Mouse (Mus musculus): ENCODE results near the gene Tenm4. TPM values are rescaled to one million over a fixed set of nuclear protein-coding genes. Genes with fewer than 3 reads are reported as not detected.

Gene Tenm4
- total RNA-seq, 1 experiment = 38.9 TPM

- TF ChIP-seq ZNF384 (IDR thresholded peaks at IDR 0.05; ENCODE audit: low read depth, low read length) = no peak
- TF ChIP-seq MAFK (IDR thresholded peaks at IDR 0.05; ENCODE audit: insufficient read depth, low read depth, low read length) = no peak
- TF ChIP-seq HCFC1 (IDR thresholded peaks at IDR 0.05; ENCODE audit: borderline replicate concordance, insufficient read depth, low read length) = no peak
- TF ChIP-seq CHD2 (IDR thresholded peaks at IDR 0.05; ENCODE audit: low read depth, low read length) = no peak
- TF ChIP-seq ZC3H11A (IDR thresholded peaks at IDR 0.05; ENCODE audit: borderline replicate concordance, low read depth, low read length) = no peak
Measured at GRCm38 (mm10) chr7:96813497-96814400, 642.7 kb downstream of the Tenm4 start.

GRCm38 (mm10) chr7:96814581-96814980, 643.5 kb downstream of the Tenm4 start:
- no peaks in the 10 kb centered on the region for H3K9me3 ChIP-seq (ENCODE audit: control insufficient read depth, insufficient read depth, low read depth, low read length)
- peaks cover 0 to 2% of the 10 kb centered on the region in 2 experiments; a peak in 1 of 4 replicates for H3K4me1 ChIP-seq (ENCODE audit: control insufficient read depth in 2 of 2, insufficient read depth in 2 of 2, low read length in 2 of 2, poor library complexity in 1 of 2)
- no peak overlapping the region for H3K9ac ChIP-seq (ENCODE audit: insufficient read depth, low read depth, low read length, poor library complexity, severe bottlenecking)
- no peak overlapping the region for H3K27ac ChIP-seq (ENCODE audit: insufficient read depth, low read depth, low read length, poor library complexity, severe bottlenecking)
- no peak overlapping the region for H3K4me3 ChIP-seq (ENCODE audit: insufficient read depth in 1 of 2, low read depth in 1 of 2, low read length in 2 of 2, poor library complexity in 1 of 2, severe bottlenecking in 1 of 2)
- no peaks in the 10 kb centered on the region for H3K36me3 ChIP-seq (ENCODE audit: control insufficient read depth, insufficient read depth, low read length, poor library complexity, severe bottlenecking)
- in situ Hi-C loops (cut with MboI; ENCODE audit: low sequenced_read_pairs in 2 of 2, unreplicated experiment in 2 of 2) = no loop called here
- DNase-seq (ENCODE audit: low read depth, low spot score) = no peak
- no peak for TF ChIP-seq ZNF384 (IDR thresholded peaks at IDR 0.05; ENCODE audit: low read depth, low read length)
- no peak for TF ChIP-seq MAFK (IDR thresholded peaks at IDR 0.05; ENCODE audit: insufficient read depth, low read depth, low read length)
- no peak for TF ChIP-seq HCFC1 (IDR thresholded peaks at IDR 0.05; ENCODE audit: borderline replicate concordance, insufficient read depth, low read length)
- TF ChIP-seq ZC3H11A (IDR thresholded peaks at IDR 0.05; ENCODE audit: borderline replicate concordance, low read depth, low read length) = no peak
- TF ChIP-seq CHD2 (IDR thresholded peaks at IDR 0.05; ENCODE audit: low read depth, low read length) = no peak

More at GRCm38 (mm10) chr7:96813497-96814400, 642.7 kb downstream of the Tenm4 start:
- Histone ChIP-seq H3K27ac (ENCODE audit: insufficient read depth, low read depth, low read length, poor library complexity, severe bottlenecking) (no peak overlapping the region), H3K36me3 (ENCODE audit: control insufficient read depth, insufficient read depth, low read length, poor library complexity, severe bottlenecking) (no peaks in the 10 kb centered on the region), H3K4me3 (ENCODE audit: insufficient read depth in 1 of 2, low read depth in 1 of 2, low read length in 2 of 2, poor library complexity in 1 of 2, severe bottlenecking in 1 of 2) (no peak overlapping the region), H3K9ac (ENCODE audit: insufficient read depth, low read depth, low read length, poor library complexity, severe bottlenecking) (no peak overlapping the region), H3K4me1 (ENCODE audit: control insufficient read depth in 2 of 2, insufficient read depth in 2 of 2, low read length in 2 of 2, poor library complexity in 1 of 2) (peaks cover 0 to 2% of the 10 kb centered on the region in 2 experiments; a peak in 1 of 4 replicates), H3K9me3 (ENCODE audit: control insufficient read depth, insufficient read depth, low read depth, low read length) (no peaks in the 10 kb centered on the region)
- no peak for DNase-seq (ENCODE audit: low read depth, low spot score)
- in situ Hi-C loops (cut with MboI; ENCODE audit: low sequenced_read_pairs in 2 of 2, unreplicated experiment in 2 of 2) = no loop called here

- no peak for DNase-seq (ENCODE audit: low read depth, low spot score)
- TF ChIP-seq HCFC1 (IDR thresholded peaks at IDR 0.05; ENCODE audit: borderline replicate concordance, insufficient read depth, low read length) (no peak), CHD2 (IDR thresholded peaks at IDR 0.05; ENCODE audit: low read depth, low read length) (no peak), MAFK (IDR thresholded peaks at IDR 0.05; ENCODE audit: insufficient read depth, low read depth, low read length) (no peak), ZC3H11A (IDR thresholded peaks at IDR 0.05; ENCODE audit: borderline replicate concordance, low read depth, low read length) (no peak), ZNF384 (IDR thresholded peaks at IDR 0.05; ENCODE audit: low read depth, low read length) (no peak)
- Histone ChIP-seq H3K9me3 (ENCODE audit: control insufficient read depth, insufficient read depth, low read depth, low read length) (no peaks in the 10 kb centered on the region), H3K4me1 (ENCODE audit: control insufficient read depth in 2 of 2, insufficient read depth in 2 of 2, low read length in 2 of 2, poor library complexity in 1 of 2) (peaks cover 0 to 2% of the 10 kb centered on the region in 2 experiments; a peak in 1 of 4 replicates), H3K9ac (ENCODE audit: insufficient read depth, low read depth, low read length, poor library complexity, severe bottlenecking) (no peak overlapping the region), H3K36me3 (ENCODE audit: control insufficient read depth, insufficient read depth, low read length, poor library complexity, severe bottlenecking) (no peaks in the 10 kb centered on the region), H3K27ac (ENCODE audit: insufficient read depth, low read depth, low read length, poor library complexity, severe bottlenecking) (no peak overlapping the region), H3K4me3 (ENCODE audit: insufficient read depth in 1 of 2, low read depth in 1 of 2, low read length in 2 of 2, poor library complexity in 1 of 2, severe bottlenecking in 1 of 2) (no peak overlapping the region)
- in situ Hi-C loops (cut with MboI; ENCODE audit: low sequenced_read_pairs in 2 of 2, unreplicated experiment in 2 of 2) = no loop called here
Measured at GRCm38 (mm10) chr7:96817030-96817674, 646.1 kb downstream of the Tenm4 start.

GRCm38 (mm10) chr7:96818236-96818916, 647.3 kb downstream of the Tenm4 start:
- no peak for TF ChIP-seq CHD2 (IDR thresholded peaks at IDR 0.05; ENCODE audit: low read depth, low read length)
- no peak for TF ChIP-seq ZC3H11A (IDR thresholded peaks at IDR 0.05; ENCODE audit: borderline replicate concordance, low read depth, low read length)
- no peak for TF ChIP-seq MAFK (IDR thresholded peaks at IDR 0.05; ENCODE audit: insufficient read depth, low read depth, low read length)
- no peak for TF ChIP-seq ZNF384 (IDR thresholded peaks at IDR 0.05; ENCODE audit: low read depth, low read length)
- no peak for TF ChIP-seq HCFC1 (IDR thresholded peaks at IDR 0.05; ENCODE audit: borderline replicate concordance, insufficient read depth, low read length)
- in situ Hi-C loops (cut with MboI; ENCODE audit: low sequenced_read_pairs in 2 of 2, unreplicated experiment in 2 of 2) = no loop called here
- Histone ChIP-seq H3K36me3 (ENCODE audit: control insufficient read depth, insufficient read depth, low read length, poor library complexity, severe bottlenecking) (no peaks in the 10 kb centered on the region), H3K9me3 (ENCODE audit: control insufficient read depth, insufficient read depth, low read depth, low read length) (no peaks in the 10 kb centered on the region), H3K4me3 (ENCODE audit: insufficient read depth in 1 of 2, low read depth in 1 of 2, low read length in 2 of 2, poor library complexity in 1 of 2, severe bottlenecking in 1 of 2) (no peak overlapping the region), H3K27ac (ENCODE audit: insufficient read depth, low read depth, low read length, poor library complexity, severe bottlenecking) (no peak overlapping the region), H3K4me1 (ENCODE audit: control insufficient read depth in 2 of 2, insufficient read depth in 2 of 2, low read length in 2 of 2, poor library complexity in 1 of 2) (peaks cover 0 to 2% of the 10 kb centered on the region in 2 experiments; a peak in 1 of 4 replicates), H3K9ac (ENCODE audit: insufficient read depth, low read depth, low read length, poor library complexity, severe bottlenecking) (no peak overlapping the region)
- DNase-seq (ENCODE audit: low read depth, low spot score) = no peak
